Mouse (Mus musculus): ENCODE data around the gene Gfra1. TPM values are rescaled to one million over a fixed set of nuclear protein-coding genes. Genes with fewer than 3 reads are reported as not detected.

The Gfra1 gene
- polyA plus RNA-seq, 1 experiment from 2014 or later: 6.6 TPM

GRCm38 (mm10) chr19:58288145-58288544 lies 167.6 kb downstream of the Gfra1 start:
- H3K4me2 ChIP-seq: no peak overlapping the region
- no peaks in the 10 kb centered on the region for H3K4me1 ChIP-seq
- H3K4me3 ChIP-seq: no peak overlapping the region
- no peak overlapping the region for H3K9ac ChIP-seq
- 0 out of 2 replicates have a peak, but pooled peaks cover 5% of the 10 kb centered on the region for H3K9me3 ChIP-seq
- 74% methylated on average over 6 of the region's 6 CpGs for WGBS
- ATAC-seq (ENCODE audit: extremely low read depth, insufficient number of reproducible peaks, low FRiP score, low TSS enrichment): no peak
- H3K27ac ChIP-seq (replicated peaks): no peak overlapping the region
- no peaks in the 10 kb centered on the region for H3K36me3 ChIP-seq
- peaks cover 5% of the 10 kb centered on the region for H3K27me3 ChIP-seq (replicated peaks)

DNA sequence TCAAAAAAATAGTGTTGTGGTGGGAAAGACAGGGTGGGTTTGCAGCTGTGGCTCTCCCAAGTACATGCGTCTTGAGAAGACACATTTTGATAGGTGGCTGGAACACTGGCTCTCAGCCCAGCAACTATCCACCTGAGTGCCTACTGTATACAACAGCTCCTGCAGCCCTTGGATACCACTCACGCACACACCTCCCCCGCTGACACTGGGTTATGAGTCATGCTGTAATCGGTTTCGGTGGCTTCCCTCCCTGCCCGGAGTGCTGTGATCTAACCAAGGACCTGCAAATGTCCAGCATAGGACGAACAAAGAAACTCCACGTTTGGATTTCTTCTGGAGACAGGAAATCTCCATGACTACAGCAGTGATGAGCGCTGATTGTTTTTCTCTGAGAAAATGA lies 180.4 kb downstream of the Gfra1 start:
- H3K36me3 ChIP-seq: no peaks in the 10 kb centered on the region
- H3K4me2 ChIP-seq: no peak overlapping the region
- H3K9me3 ChIP-seq: no peaks in the 10 kb centered on the region
- H3K27me3 ChIP-seq (replicated peaks): no peaks in the 10 kb centered on the region
- WGBS: 65% methylated on average over 9 of the region's 9 CpGs
- no peak overlapping the region for H3K4me3 ChIP-seq
- no peak overlapping the region for H3K27ac ChIP-seq (replicated peaks)
- ATAC-seq (ENCODE audit: extremely low read depth, insufficient number of reproducible peaks, low FRiP score, low TSS enrichment): no peak
- H3K4me1 ChIP-seq: peaks cover 6% of the 10 kb centered on the region; the same call in 1 of the 2 replicates
- no peak overlapping the region for H3K9ac ChIP-seq

DNA sequence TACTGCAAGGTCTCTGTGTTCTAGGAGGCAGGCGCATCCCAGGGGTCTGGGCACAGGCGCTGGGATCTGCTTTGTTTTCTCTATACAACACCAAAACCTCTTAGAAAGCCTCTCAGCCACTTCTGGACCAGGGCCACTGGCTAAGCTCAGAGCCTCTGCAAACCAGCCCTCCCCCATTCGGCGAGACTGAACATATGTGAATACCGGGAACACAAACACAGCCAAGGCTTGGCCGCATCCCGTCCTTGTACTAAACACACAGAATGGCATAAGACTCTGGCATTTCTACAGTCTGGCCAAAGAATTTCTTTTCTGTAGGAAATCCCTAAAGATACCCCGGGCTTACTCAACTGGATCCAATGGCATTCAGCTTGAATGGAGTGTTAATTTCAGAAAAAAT lies 183.9 kb downstream of the Gfra1 start:
- H3K36me3 ChIP-seq: no peaks in the 10 kb centered on the region
- H3K4me1 ChIP-seq: no peaks in the 10 kb centered on the region
- 0 out of 2 replicates have a peak, but pooled peaks cover under 1% of the 10 kb centered on the region for H3K27me3 ChIP-seq (replicated peaks)
- H3K4me3 ChIP-seq: no peak overlapping the region
- ATAC-seq (ENCODE audit: extremely low read depth, insufficient number of reproducible peaks, low FRiP score, low TSS enrichment): no peak
- no peak overlapping the region for H3K9ac ChIP-seq
- 79% methylated on average over 8 of the region's 8 CpGs for WGBS
- no peak overlapping the region for H3K4me2 ChIP-seq
- H3K9me3 ChIP-seq: no peaks in the 10 kb centered on the region
- H3K27ac ChIP-seq (replicated peaks): no peak overlapping the region

GRCm38 (mm10) chr19:58270778-58271177 lies 184.9 kb downstream of the Gfra1 start:
- no peak for ATAC-seq (ENCODE audit: extremely low read depth, insufficient number of reproducible peaks, low FRiP score, low TSS enrichment)
- Histone ChIP-seq H3K9ac (no peak overlapping the region), H3K4me1 (no peaks in the 10 kb centered on the region), H3K27me3 (replicated peaks) (0 out of 2 replicates have a peak, but pooled peaks cover 3% of the 10 kb centered on the region), H3K4me3 (no peak overlapping the region), H3K27ac (replicated peaks) (no peak overlapping the region), H3K9me3 (no peaks in the 10 kb centered on the region), H3K36me3 (no peaks in the 10 kb centered on the region), H3K4me2 (no peak overlapping the region)
- 73% methylated on average over 5 of the region's 5 CpGs for WGBS

GRCm38 (mm10) chr19:58268476-58268875 lies 187.2 kb downstream of the Gfra1 start:
- WGBS: 81% methylated on average over 4 of the region's 4 CpGs
- Histone ChIP-seq H3K27ac (replicated peaks) (no peak overlapping the region), H3K9ac (no peak overlapping the region), H3K4me2 (no peak overlapping the region), H3K4me3 (no peak overlapping the region), H3K27me3 (replicated peaks) (0 out of 2 replicates have a peak, but pooled peaks cover 3% of the 10 kb centered on the region), H3K9me3 (no peaks in the 10 kb centered on the region), H3K4me1 (no peaks in the 10 kb centered on the region), H3K36me3 (no peaks in the 10 kb centered on the region)
- no peak for ATAC-seq (ENCODE audit: extremely low read depth, insufficient number of reproducible peaks, low FRiP score, low TSS enrichment)

DNA sequence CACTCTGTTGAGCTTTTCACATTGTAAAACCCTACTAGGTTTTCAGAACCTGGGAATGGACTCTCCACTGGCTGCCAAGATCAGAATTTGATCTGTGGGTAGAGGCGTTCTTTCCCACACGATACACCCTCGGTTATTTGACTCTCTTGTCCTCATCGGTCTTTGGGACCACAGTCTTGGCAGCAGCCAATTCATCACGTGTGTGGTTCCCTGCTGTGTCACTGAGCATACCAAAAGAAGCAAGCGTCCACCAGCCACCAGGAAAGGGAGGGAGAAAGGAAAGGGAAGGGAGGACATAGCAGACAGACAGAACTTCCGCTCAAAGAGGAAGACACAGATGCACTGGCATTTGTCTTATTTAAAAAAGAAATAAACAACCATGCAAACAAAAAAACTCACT lies 189.1 kb downstream of the Gfra1 start:
- no peak for ATAC-seq (ENCODE audit: extremely low read depth, insufficient number of reproducible peaks, low FRiP score, low TSS enrichment)
- WGBS: 47% methylated on average over 7 of the region's 7 CpGs
- Histone ChIP-seq H3K9ac (no peak overlapping the region), H3K36me3 (no peaks in the 10 kb centered on the region), H3K27ac (replicated peaks) (no peak overlapping the region), H3K4me3 (no peak overlapping the region), H3K4me1 (no peaks in the 10 kb centered on the region), H3K4me2 (no peak overlapping the region), H3K9me3 (no peaks in the 10 kb centered on the region), H3K27me3 (replicated peaks) (0 out of 2 replicates have a peak, but pooled peaks cover 3% of the 10 kb centered on the region)

GRCm38 (mm10) chr19:58260934-58261333 lies 194.8 kb downstream of the Gfra1 start:
- H3K4me2 ChIP-seq: no peak overlapping the region
- WGBS: 74% methylated on average over 8 of the region's 8 CpGs
- 0 out of 2 replicates have a peak, but pooled peaks cover 4% of the 10 kb centered on the region for H3K4me1 ChIP-seq

DNA sequence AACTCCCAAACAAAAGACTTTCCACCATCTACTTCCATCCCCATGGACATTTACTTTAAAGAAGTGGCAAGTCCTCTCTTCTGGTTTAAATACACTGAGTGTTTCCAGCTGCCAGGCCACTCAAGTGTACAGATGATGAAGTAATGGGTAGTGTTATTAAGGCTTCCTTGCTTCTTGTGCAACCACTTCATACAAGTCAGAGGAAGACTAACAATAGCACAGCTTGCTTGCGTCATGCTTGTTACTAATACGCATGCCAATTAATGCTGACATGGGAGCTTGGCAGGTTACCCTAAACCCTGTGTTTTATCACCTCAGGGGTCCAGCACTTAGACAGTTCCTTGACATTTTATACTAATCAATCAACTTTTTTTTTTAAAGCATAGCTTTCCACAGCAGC lies 196.5 kb downstream of the Gfra1 start:
- WGBS: 69% methylated on average over 2 of the region's 2 CpGs
- Histone ChIP-seq H3K4me3 (no peak overlapping the region), H3K9me3 (no peaks in the 10 kb centered on the region), H3K4me1 (peaks cover 18% of the 10 kb centered on the region), H3K9ac (no peak overlapping the region), H3K36me3 (no peaks in the 10 kb centered on the region), H3K27me3 (replicated peaks) (peaks cover 35% of the 10 kb centered on the region), H3K27ac (replicated peaks) (no peak overlapping the region), H3K4me2 (no peak overlapping the region)
- no peak for ATAC-seq (ENCODE audit: extremely low read depth, insufficient number of reproducible peaks, low FRiP score, low TSS enrichment)

More at GRCm38 (mm10) chr19:58260934-58261333, 194.8 kb downstream of the Gfra1 start:
- no peak overlapping the region for H3K27ac ChIP-seq (replicated peaks)
- no peaks in the 10 kb centered on the region for H3K36me3 ChIP-seq
- H3K27me3 ChIP-seq (replicated peaks): peaks cover 30% of the 10 kb centered on the region
- H3K9me3 ChIP-seq: no peaks in the 10 kb centered on the region
- H3K9ac ChIP-seq: no peak overlapping the region
- no peak overlapping the region for H3K4me3 ChIP-seq
- no peak for ATAC-seq (ENCODE audit: extremely low read depth, insufficient number of reproducible peaks, low FRiP score, low TSS enrichment)

DNA sequence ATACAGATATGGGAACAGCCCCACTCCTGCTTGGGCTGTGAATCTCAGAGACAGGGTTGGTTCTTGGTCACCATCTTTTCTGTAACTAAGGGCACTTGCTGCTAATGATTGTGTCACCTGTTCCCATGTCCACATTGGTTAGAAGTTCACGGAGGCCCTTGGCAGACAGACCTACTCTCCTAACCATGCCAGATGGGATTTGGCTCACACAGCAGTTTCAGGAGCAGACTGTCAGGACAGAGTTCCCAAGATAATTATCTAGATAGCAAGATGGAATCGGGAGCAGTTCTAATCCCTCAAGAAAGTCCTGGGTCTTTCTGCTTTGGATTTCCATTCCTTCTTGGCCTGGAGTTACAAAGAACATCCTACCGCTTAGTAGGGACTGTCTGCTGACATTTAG lies 199.2 kb downstream of the Gfra1 start:
- Histone ChIP-seq H3K27me3 (replicated peaks) (peaks cover 58% of the 10 kb centered on the region), H3K4me3 (no peak overlapping the region), H3K36me3 (no peaks in the 10 kb centered on the region), H3K4me1 (peaks cover 23% of the 10 kb centered on the region), H3K4me2 (no peak overlapping the region), H3K9me3 (no peaks in the 10 kb centered on the region), H3K27ac (replicated peaks) (no peak overlapping the region), H3K9ac (no peak overlapping the region)
- WGBS: 78% methylated on average over 3 of the region's 3 CpGs
- ATAC-seq (ENCODE audit: extremely low read depth, insufficient number of reproducible peaks, low FRiP score, low TSS enrichment): no peak

DNA sequence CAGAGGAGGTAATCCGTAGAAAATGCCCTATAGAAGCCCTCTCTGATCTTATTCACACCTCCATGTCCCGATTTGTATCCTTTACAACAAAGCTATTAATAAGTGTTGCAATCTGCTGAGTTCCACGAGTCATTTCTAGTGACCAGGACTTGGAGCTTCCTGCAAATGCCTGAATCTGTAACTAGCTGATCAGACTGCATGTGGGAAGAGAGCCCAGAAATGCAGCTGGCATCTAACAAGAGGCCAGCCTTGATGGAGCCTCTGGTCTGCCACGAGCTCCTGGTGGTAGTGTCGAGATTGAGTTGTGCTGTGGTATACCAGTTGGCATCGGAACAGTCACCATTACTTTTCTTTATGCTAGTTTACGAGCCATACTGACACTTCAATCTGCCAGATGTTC lies 200.3 kb downstream of the Gfra1 start:
- Histone ChIP-seq H3K36me3 (no peaks in the 10 kb centered on the region), H3K4me3 (no peak overlapping the region), H3K9ac (no peak overlapping the region), H3K27me3 (replicated peaks) (peaks cover 60% of the 10 kb centered on the region), H3K9me3 (no peaks in the 10 kb centered on the region), H3K4me1 (peaks cover 23% of the 10 kb centered on the region), H3K4me2 (no peak overlapping the region), H3K27ac (replicated peaks) (no peak overlapping the region)
- WGBS: 67% methylated on average over 7 of the region's 7 CpGs
- ATAC-seq (ENCODE audit: extremely low read depth, insufficient number of reproducible peaks, low FRiP score, low TSS enrichment): no peak

DNA sequence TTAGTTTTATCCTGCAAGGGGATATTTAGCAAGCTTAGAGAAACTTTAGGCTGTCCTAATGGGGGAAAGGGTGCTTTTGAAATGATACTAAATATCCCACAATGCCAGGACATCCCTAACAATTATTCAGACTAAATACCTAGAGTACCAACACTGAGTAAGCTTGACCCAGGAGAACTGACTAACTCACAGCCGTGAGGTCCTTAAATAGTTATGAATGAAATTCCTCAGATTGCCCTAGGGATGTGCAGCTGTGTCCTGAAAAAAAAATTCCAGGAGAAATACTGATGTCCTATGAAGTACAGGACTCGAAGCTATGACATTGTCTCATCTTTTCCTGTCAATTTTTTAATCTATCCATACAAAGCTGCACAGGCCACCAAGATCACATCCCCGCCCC lies 201.5 kb downstream of the Gfra1 start:
- Histone ChIP-seq H3K4me2 (no peak overlapping the region), H3K27ac (replicated peaks) (no peak overlapping the region), H3K9ac (no peak overlapping the region), H3K36me3 (no peaks in the 10 kb centered on the region), H3K9me3 (no peaks in the 10 kb centered on the region), H3K4me1 (peaks cover 21% of the 10 kb centered on the region), H3K27me3 (replicated peaks) (peaks cover 62% of the 10 kb centered on the region), H3K4me3 (no peak overlapping the region)
- WGBS: 38% methylated on average over 3 of the region's 3 CpGs
- ATAC-seq (ENCODE audit: extremely low read depth, insufficient number of reproducible peaks, low FRiP score, low TSS enrichment): no peak

DNA sequence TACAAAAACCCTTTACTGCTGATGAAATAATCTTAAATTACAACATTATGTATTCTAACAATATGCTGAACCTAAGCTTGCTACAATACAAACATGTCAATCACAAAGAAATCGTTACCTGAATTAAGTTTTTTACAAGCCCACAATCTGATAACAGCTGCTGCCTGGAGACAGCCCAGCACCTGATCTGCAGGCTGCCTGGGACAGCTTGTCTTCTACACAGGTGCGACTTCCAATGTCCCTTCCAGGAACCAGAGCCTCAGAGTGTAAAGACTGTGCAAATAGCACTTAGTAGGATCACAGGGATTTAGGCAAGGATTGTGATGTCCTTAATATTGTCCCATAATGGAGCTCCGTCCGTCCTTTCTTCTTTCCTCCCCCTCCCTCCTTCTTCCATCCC lies 204.0 kb downstream of the Gfra1 start:
- Histone ChIP-seq H3K27me3 (replicated peaks) (peaks cover 64% of the 10 kb centered on the region), H3K27ac (replicated peaks) (no peak overlapping the region), H3K9ac (no peak overlapping the region), H3K4me2 (no peak overlapping the region), H3K4me1 (peaks cover 20% of the 10 kb centered on the region), H3K9me3 (no peaks in the 10 kb centered on the region), H3K4me3 (no peak overlapping the region), H3K36me3 (no peaks in the 10 kb centered on the region)
- WGBS: 72% methylated on average over 4 of the region's 4 CpGs
- no peak for ATAC-seq (ENCODE audit: extremely low read depth, insufficient number of reproducible peaks, low FRiP score, low TSS enrichment)
